Mouse (Mus musculus) neural tube, embryonic 12.5 days (tissue): ENCODE measurements around the gene Raver2. TPM values are rescaled to one million over a fixed set of nuclear protein-coding genes. Genes with fewer than 3 reads are reported as not detected.
"Not testable (repeated sequence)": the region's sequence is repeated elsewhere in the genome, so short reads cannot be mapped to it uniquely, and the experiment has no call there.

Source experiments
- ATAC-seq: fragments of 200-750 bp; cut with Nextera tagmentation; 2 replicates; pipeline ENCODE4 v1.8.0; 2017; ENCODE audit warnings: low read depth, mild to moderate bottlenecking, moderate TSS enrichment, moderate library complexity; ENCODE audit not compliant: low FRiP score
- H3K27ac ChIP-seq: fragments of 300-500 bp; sonication (generic); 2 replicates; pipeline ENCODE4 v1.5.1; 2016
- H3K27me3 ChIP-seq: fragments of 300-500 bp; sonication (generic); replicated peaks from 2 replicates; pipeline ENCODE4 v1.6.1; 2016; ENCODE audit warnings: mild to moderate bottlenecking
- H3K36me3 ChIP-seq: fragments of 300-500 bp; sonication (generic); 2 replicates; pipeline ENCODE4 v1.6.1; 2016; ENCODE audit warnings: mild to moderate bottlenecking
- H3K4me1 ChIP-seq: fragments of 300-500 bp; sonication (generic); 2 replicates; pipeline ENCODE4 v1.6.1; 2016
- H3K4me2 ChIP-seq: fragments of 300-500 bp; sonication (generic); replicated peaks from 2 replicates; pipeline ENCODE4 v1.6.1; 2016; ENCODE audit warnings: mild to moderate bottlenecking
- H3K4me3 ChIP-seq: fragments of 300-500 bp; sonication (generic); 2 replicates; pipeline ENCODE4 v1.5.1; 2016
- H3K9ac ChIP-seq: fragments of 300-500 bp; sonication (generic); 2 replicates; pipeline ENCODE4 v1.6.1; 2016; ENCODE audit warnings: mild to moderate bottlenecking
- H3K9me3 ChIP-seq: fragments of 300-500 bp; sonication (generic); 2 replicates; pipeline ENCODE4 v1.6.1; 2016; ENCODE audit warnings: mild to moderate bottlenecking
- WGBS: fragments of 180-500 bp; shearing (Covaris S2); methylation state at CpG from one replicate; pipeline ENCODE4 v1.1.7; 2016; 5-methylcytosine and 5-hydroxymethylcytosine counted together
- polyA plus RNA-seq: library from polyadenylated mRNA; unstranded; fragments of >200 nt; fragmentation: Nextera tagmentation; extraction: Ambion mirVana; gene quantifications from 2 replicates; pipeline ENCODE4 v1.2.1, GENCODE M21; 2016

Gene Raver2
- polyA plus RNA-seq, 1 experiment from 2014 or later: 13.0 TPM

DNA sequence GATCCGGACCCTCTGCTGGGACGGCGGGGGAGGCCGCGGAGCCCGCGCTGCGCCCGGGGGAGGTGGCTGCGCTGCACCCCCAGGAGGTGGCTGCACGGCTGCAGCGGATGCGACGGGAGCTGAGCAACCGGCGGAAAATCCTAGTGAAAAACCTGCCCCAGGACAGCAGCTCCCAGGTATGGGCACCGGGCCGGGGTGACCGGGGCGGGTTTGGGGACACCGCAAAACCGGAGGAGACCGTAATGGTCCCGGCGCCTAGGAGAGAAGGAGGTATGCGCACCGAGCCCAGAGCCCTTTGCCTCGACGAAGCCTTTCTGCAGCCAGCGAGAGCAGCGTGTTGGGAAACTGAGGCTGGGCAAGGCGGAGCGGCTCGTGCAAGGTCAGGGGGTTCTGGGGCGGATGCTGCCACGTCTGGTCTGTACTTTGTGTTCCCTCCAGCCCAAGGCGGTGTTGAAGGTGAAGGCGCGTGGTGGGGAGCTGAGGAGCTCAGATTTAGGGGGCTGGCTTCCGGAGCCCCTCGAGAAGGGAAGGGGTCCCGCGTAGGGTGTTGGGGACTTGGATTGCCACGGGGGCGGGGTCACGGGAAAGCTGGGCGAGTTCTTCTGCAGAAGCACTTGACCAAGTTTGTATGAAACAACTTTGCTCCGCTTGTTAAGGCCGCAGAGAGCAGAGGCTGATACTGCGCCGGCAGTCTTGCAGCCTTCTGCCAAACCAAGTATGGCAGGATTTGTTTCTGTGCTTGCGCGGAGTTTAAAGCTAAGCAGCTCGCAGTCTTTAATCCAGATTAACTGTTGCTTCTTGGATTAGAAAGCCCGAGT is 580 bp downstream of the Raver2 start:
- Histone ChIP-seq H3K9ac (peak overlapping the region; percentile 79), H3K9me3 (no peaks in the 10 kb centered on the region), H3K4me1 (peaks cover 3% of the 10 kb centered on the region; the same call in 1 of the 2 replicates), H3K4me3 (peak overlapping the region; percentile 89), H3K27ac (no peak overlapping the region), H3K4me2 (peak overlapping the region; percentile 93), H3K36me3 (no peaks in the 10 kb centered on the region), H3K27me3 (no peaks in the 10 kb centered on the region)
- 1% methylated on average over 55 of the region's 55 CpGs for WGBS
- peak; percentile 73 for ATAC-seq

GRCm38 (mm10) chr4:101071570-101071969 is 2.8 kb downstream of the Raver2 start:
- Histone ChIP-seq H3K27me3 (no peaks in the 10 kb centered on the region), H3K36me3 (no peaks in the 10 kb centered on the region), H3K9me3 (no peaks in the 10 kb centered on the region), H3K27ac (no peak overlapping the region), H3K4me2 (no peak overlapping the region), H3K4me3 (no peak overlapping the region), H3K4me1 (peaks cover 3% of the 10 kb centered on the region; the same call in 1 of the 2 replicates), H3K9ac (no peak overlapping the region)
- ATAC-seq: no peak
- WGBS: 84% methylated on average over 4 of the region's 4 CpGs

DNA sequence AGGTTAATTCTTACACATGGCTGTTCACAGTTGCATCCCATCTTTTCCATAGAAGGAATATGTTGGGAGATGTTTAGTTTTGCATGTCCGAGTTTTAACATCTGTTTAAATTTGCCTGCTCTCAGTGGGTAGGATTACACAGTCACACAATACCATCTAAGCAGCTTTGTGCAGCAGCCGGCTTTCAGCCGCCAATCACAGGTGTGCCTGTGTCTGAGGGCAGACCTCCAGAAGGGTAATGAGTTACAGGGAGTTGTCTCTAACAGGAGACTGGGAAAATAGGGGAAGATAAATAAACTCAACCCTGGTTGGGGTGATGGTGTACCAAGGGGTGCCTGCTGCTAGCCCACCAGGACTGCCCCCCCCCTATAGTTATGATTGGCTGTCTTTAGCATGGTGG is 7.6 kb downstream of the Raver2 start:
- Histone ChIP-seq H3K4me3 (no peak overlapping the region), H3K27me3 (no peaks in the 10 kb centered on the region), H3K4me1 (no peaks in the 10 kb centered on the region), H3K9ac (no peak overlapping the region), H3K9me3 (no peaks in the 10 kb centered on the region), H3K27ac (no peak overlapping the region), H3K4me2 (no peak overlapping the region), H3K36me3 (no peaks in the 10 kb centered on the region)
- no peak for ATAC-seq
- WGBS: 81% methylated on average over 3 of the region's 3 CpGs

- Histone ChIP-seq H3K4me3 (no peak overlapping the region), H3K4me2 (no peak overlapping the region), H3K36me3 (no peaks in the 10 kb centered on the region), H3K27me3 (no peaks in the 10 kb centered on the region), H3K9me3 (no peaks in the 10 kb centered on the region), H3K9ac (no peak overlapping the region), H3K27ac (no peak overlapping the region), H3K4me1 (peaks cover 10% of the 10 kb centered on the region)
- WGBS: 83% methylated on average over 3 of the region's 3 CpGs
- ATAC-seq: no peak
Observed at GRCm38 (mm10) chr4:101080016-101080415, 11.2 kb downstream of the Raver2 start.

GRCm38 (mm10) chr4:101082176-101082888 is 13.5 kb downstream of the Raver2 start:
- peak; percentile 68; the same call in 1 of the 2 replicates for ATAC-seq
- Histone ChIP-seq H3K9me3 (no peaks in the 10 kb centered on the region), H3K4me1 (peaks cover 10% of the 10 kb centered on the region), H3K36me3 (no peaks in the 10 kb centered on the region), H3K4me2 (peak overlapping the region; percentile 31), H3K27ac (no peak overlapping the region), H3K4me3 (no peak overlapping the region), H3K27me3 (no peaks in the 10 kb centered on the region), H3K9ac (no peak overlapping the region)
- 16% methylated on average over 17 of the region's 17 CpGs for WGBS

- no peak overlapping the region for H3K4me3 ChIP-seq
- WGBS: 89% methylated on average over 4 of the region's 4 CpGs
- H3K27ac ChIP-seq: no peak overlapping the region
- H3K9ac ChIP-seq: no peak overlapping the region
- no peak overlapping the region for H3K4me2 ChIP-seq
- no peaks in the 10 kb centered on the region for H3K36me3 ChIP-seq
- no peaks in the 10 kb centered on the region for H3K9me3 ChIP-seq
- ATAC-seq: no peak
- H3K4me1 ChIP-seq: peaks cover 10% of the 10 kb centered on the region
- no peaks in the 10 kb centered on the region for H3K27me3 ChIP-seq
Observed at GRCm38 (mm10) chr4:101084863-101085262, 16.1 kb downstream of the Raver2 start.

- Histone ChIP-seq H3K27ac (no peak overlapping the region), H3K4me3 (no peak overlapping the region), H3K4me1 (peaks cover 10% of the 10 kb centered on the region), H3K27me3 (no peaks in the 10 kb centered on the region), H3K9me3 (no peaks in the 10 kb centered on the region), H3K9ac (no peak overlapping the region), H3K36me3 (no peaks in the 10 kb centered on the region), H3K4me2 (no peak overlapping the region)
- ATAC-seq: no peak
- 96% methylated on average over 3 of the region's 3 CpGs for whole genome bisulfite sequencing
Observed at GRCm38 (mm10) chr4:101086040-101086439, 17.3 kb downstream of the Raver2 start.

GRCm38 (mm10) chr4:101087721-101088120 is 18.9 kb downstream of the Raver2 start:
- Histone ChIP-seq H3K4me3 (no peak overlapping the region), H3K27me3 (no peaks in the 10 kb centered on the region), H3K9ac (no peak overlapping the region), H3K4me1 (peaks cover 2% of the 10 kb centered on the region), H3K4me2 (no peak overlapping the region), H3K9me3 (no peaks in the 10 kb centered on the region), H3K36me3 (no peaks in the 10 kb centered on the region), H3K27ac (no peak overlapping the region)
- WGBS: 29% methylated on average over 1 of the region's 1 CpGs
- no peak for ATAC-seq

- not testable (repeated sequence) for H3K27ac ChIP-seq, H3K4me3 ChIP-seq, H3K4me1 ChIP-seq, H3K9me3 ChIP-seq, ATAC-seq, H3K27me3 ChIP-seq, H3K9ac ChIP-seq, H3K36me3 ChIP-seq, H3K4me2 ChIP-seq
- 95% methylated on average over 3 of the region's 3 CpGs for WGBS
Observed at GRCm38 (mm10) chr4:101090630-101091029, 21.8 kb downstream of the Raver2 start.

DNA sequence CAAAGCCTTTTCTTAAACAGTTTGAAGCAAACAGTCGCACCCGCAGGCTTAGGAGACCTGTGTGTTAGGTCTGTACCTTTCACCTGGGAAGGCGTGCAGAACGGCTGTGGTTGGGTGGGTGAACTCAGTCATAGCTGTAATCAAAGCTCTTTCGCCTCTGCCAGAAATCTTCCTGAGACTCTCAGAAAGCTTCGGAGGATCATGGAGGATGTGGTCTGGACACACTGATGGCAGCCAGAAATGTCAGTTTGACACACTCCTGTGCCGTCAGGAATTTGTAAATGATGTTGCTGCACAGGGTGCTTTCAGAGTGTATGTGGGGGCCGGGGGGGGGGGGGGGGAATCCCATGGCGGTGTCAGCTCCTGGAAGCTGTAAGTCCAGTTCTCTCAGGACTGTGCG is 24.5 kb downstream of the Raver2 start:
- H3K4me1 ChIP-seq: no peaks in the 10 kb centered on the region
- H3K27me3 ChIP-seq: no peaks in the 10 kb centered on the region
- H3K4me3 ChIP-seq: no peak overlapping the region
- H3K9me3 ChIP-seq: no peaks in the 10 kb centered on the region
- no peak for ATAC-seq
- H3K27ac ChIP-seq: no peak overlapping the region
- no peak overlapping the region for H3K9ac ChIP-seq
- no peak overlapping the region for H3K4me2 ChIP-seq
- 84% methylated on average over 10 of the region's 10 CpGs for WGBS
- no peaks in the 10 kb centered on the region for H3K36me3 ChIP-seq

GRCm38 (mm10) chr4:101107122-101107521 is 38.3 kb downstream of the Raver2 start:
- Histone ChIP-seq H3K9me3 (peaks cover 5% of the 10 kb centered on the region; the same call in 1 of the 2 replicates), H3K36me3 (peaks cover 19% of the 10 kb centered on the region), H3K27me3 (no peaks in the 10 kb centered on the region), H3K9ac (no peak overlapping the region), H3K4me2 (no peak overlapping the region), H3K4me1 (no peaks in the 10 kb centered on the region), H3K4me3 (no peak overlapping the region), H3K27ac (no peak overlapping the region)
- 87% methylated on average over 12 of the region's 12 CpGs for WGBS
- no peak for ATAC-seq

- Histone ChIP-seq H3K4me3 (no peak overlapping the region), H3K9ac (no peak overlapping the region), H3K27ac (no peak overlapping the region), H3K9me3 (no peaks in the 10 kb centered on the region), H3K4me2 (no peak overlapping the region), H3K4me1 (no peaks in the 10 kb centered on the region), H3K36me3 (no peaks in the 10 kb centered on the region; the same call in 1 of the 2 replicates), H3K27me3 (no peaks in the 10 kb centered on the region)
- WGBS: 94% methylated on average over 7 of the region's 7 CpGs
- no peak for ATAC-seq
Observed at GRCm38 (mm10) chr4:101121002-101121401, 52.2 kb downstream of the Raver2 start.
